Mouse (Mus musculus): Measurements from ENCODE around the gene Hist1h2bq. TPM values are rescaled to one million over a fixed set of nuclear protein-coding genes. Genes with fewer than 3 reads are reported as not detected.

Gene Hist1h2bq
- 37.1 and 59.1 TPM in 2 replicates for polyA plus RNA-seq (2012; rRNA removed)

DNA sequence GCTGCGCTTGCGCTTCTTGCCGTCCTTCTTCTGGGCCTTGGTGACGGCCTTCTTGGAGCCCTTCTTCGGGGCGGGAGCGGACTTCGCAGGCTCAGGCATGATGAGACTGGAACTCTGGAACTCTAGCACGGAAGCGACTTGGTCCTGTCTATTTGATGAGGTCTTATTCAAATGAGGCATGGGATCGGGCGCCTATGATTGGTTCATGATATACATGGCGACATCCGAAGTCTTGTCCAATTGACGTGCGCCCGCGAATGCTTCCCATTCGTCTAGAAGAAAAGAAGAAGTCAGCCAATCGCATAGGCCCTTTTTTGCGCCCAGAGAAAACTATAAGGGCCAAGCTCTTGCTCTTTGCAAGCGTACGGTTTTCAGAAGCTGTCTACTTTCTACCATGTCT lies at the start of gene Hist1h2bq, which contains the start of gene Hist1h2ao:
Gene Hist1h2bq (minus strand): TSS at position 125 of the 400 bp plus-strand sequence.
Gene Hist1h2ao (plus strand): TSS at position 393 of the 400 bp plus-strand sequence.

DNA sequence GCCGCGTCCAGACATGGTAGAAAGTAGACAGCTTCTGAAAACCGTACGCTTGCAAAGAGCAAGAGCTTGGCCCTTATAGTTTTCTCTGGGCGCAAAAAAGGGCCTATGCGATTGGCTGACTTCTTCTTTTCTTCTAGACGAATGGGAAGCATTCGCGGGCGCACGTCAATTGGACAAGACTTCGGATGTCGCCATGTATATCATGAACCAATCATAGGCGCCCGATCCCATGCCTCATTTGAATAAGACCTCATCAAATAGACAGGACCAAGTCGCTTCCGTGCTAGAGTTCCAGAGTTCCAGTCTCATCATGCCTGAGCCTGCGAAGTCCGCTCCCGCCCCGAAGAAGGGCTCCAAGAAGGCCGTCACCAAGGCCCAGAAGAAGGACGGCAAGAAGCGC lies 23.5 kb upstream of the Hist1h2bq start, which contains the start of the genes Hist1h2ap and Hist1h2br:
Gene Hist1h2ap (minus strand): TSS at position 47 of the 400 bp plus-strand sequence.
Gene Hist1h2br (plus strand): TSS at position 283 of the 400 bp plus-strand sequence.

DNA sequence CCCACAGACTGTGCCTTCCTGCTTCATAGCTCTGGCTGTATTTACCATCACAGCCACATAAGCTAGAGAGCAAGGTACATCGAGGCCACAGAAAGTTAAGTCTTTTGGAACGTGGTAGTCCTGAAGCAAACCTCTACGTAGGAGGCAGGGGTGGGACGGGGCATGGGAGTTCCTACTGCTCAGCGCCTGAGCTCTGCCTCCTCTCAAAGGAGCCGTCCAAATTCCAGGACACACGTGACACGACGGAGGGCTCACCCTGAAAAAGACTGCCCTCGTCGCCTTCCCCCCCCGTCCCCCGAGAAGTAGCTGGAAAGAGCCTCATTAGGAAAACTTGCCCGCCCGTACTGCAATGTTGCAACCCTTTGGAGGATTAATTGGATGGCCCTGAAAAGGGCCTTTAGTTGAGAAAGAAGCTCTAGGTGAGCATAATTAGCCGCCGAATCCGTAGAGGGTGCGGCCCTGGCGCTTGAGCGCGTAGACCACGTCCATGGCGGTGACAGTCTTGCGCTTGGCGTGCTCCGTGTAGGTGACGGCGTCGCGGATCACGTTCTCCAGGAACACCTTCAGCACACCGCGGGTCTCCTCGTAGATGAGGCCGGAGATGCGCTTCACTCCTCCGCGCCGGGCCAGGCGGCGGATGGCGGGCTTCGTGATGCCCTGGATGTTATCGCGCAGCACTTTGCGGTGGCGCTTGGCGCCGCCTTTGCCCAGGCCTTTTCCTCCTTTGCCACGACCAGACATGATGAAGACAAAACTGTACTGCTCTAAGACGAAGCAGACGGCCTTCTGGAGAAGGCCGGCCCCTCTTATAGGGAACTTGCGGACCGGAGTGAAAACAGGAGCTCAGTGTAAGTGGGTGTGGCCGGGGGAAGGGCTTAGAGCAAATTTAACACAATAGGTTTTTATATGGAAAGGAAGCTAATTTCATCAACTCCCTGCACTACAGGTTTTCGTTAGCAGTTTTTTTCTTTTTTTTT lies 21.7 kb upstream of the Hist1h2bq start, which contains the start of gene Hist1h4n:
Gene Hist1h4n (minus strand): TSS at position 779 of the 977 bp plus-strand sequence.

DNA sequence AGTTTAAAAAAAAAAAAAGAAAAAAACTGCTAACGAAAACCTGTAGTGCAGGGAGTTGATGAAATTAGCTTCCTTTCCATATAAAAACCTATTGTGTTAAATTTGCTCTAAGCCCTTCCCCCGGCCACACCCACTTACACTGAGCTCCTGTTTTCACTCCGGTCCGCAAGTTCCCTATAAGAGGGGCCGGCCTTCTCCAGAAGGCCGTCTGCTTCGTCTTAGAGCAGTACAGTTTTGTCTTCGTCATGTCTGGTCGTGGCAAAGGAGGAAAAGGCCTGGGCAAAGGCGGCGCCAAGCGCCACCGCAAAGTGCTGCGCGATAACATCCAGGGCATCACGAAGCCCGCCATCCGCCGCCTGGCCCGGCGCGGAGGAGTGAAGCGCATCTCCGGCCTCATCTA lies 1.5 kb upstream of the Hist1h2bq start, which contains the start of gene Hist1h4m:
Gene Hist1h4m (plus strand): TSS at position 208 of the 400 bp plus-strand sequence.

DNA sequence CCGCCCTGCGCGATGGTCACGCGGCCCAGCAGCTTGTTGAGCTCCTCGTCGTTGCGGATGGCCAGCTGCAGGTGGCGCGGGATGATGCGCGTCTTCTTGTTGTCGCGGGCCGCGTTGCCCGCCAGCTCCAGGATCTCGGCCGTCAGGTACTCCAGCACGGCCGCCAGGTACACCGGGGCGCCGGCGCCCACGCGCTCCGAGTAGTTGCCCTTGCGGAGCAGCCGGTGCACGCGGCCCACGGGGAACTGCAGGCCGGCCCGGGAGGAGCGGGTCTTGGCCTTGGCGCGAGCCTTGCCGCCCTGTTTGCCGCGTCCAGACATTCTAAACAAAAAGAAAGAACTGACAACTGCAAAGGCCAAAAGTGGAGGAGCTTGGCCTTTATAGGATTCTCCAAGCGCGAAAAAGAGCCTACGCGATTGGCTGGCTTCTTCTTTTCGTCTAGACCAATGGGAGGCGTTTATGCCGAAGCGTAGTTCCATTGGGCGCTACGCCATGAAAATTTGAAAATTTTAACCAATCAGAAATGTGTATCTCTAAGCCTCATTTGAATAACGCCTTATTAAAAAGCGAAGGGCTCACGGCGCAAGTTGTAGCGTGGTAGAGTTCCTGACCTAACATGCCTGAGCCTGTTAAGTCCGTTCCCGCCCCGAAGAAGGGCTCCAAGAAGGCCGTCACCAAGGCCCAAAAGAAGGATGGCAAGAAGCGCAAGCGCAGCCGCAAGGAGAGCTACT lies 22.9 kb downstream of the Hist1h2bq start, which contains the start of the genes Hist1h2an and Hist1h2bp:
Gene Hist1h2an (minus strand): TSS at position 320 of the 731 bp plus-strand sequence.
Gene Hist1h2bp (plus strand): TSS at position 563 of the 731 bp plus-strand sequence.

DNA sequence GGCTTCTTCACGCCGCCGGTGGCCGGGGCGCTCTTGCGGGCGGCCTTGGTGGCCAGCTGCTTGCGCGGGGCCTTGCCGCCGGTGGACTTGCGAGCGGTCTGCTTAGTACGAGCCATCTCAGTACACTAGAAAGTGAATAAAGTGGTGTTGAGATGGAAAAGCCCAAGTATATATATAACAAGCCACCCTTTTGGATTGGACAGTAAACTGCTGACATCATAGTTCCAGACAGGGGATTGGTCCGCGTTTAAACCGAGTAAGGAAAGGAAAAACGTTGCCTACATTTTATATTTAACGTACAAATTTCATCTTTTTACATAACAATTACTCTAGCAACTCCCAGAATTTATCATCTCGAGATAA lies 26.8 kb downstream of the Hist1h2bq start, which contains the start of gene Hist1h3i:
Gene Hist1h3i (minus strand): TSS at position 116 of the 363 bp plus-strand sequence.

DNA sequence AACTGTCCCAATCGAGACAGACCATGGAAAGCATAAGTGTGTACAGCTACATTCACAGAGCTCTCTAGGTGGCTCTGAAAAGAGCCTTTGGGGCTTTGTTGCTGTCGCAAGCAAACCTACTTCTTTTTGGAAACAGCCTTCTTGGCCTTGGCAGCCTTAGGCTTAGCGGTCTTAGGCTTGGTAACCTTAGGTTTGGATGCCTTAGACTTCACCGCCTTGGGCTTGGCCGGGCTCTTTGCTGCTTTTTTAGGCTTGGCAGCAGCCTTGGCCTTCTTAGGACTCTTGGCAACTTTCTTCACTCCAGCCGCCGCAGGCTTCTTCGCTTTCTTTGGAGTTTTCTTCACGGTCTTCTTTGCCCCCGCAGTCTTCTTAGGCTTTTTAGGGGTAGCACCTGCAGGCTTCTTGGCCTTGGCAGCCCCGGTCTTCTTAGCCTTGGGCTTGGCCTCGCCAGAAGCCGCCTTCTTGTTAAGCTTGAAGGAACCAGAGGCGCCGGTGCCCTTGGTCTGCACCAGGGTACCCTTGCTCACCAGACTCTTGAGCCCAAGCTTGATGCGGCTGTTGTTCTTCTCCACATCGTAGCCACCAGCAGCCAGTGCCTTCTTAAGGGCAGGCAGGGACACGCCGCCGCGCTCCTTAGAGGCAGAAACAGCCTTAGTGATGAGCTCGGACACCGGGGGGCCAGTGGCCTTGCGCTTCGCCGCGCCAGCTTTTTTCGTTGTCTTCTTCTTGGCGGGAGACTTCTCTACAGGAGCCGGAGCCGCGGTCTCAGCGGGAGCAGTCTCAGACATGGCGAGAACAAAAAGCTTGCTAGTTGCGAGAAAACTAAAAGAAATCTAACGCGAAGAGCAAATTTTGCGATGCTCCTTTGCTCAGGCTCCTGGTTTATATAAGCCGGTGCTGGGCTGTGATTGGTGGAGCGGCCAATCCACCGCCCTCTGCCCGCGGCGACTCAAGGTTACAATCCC lies 29.9 kb downstream of the Hist1h2bq start, which contains the start of gene Hist1h1b:
Gene Hist1h1b (minus strand): TSS at position 859 of the 965 bp plus-strand sequence.

Other genes starting within 250 kb of the Hist1h2bq start
- not detected in 2 replicates for gene Olfr1364, start 228.4 kb downstream of the Hist1h2bq start, polyA plus RNA-seq (2012; rRNA removed)
- gene Olfr1362, start 196.2 kb downstream of the Hist1h2bq start, polyA plus RNA-seq (2012; rRNA removed): not detected in 2 replicates
- not detected in 2 replicates for gene Olfr11, start 167.7 kb downstream of the Hist1h2bq start, polyA plus RNA-seq (2012; rRNA removed)
- not detected in 2 replicates for gene Olfr1361, start 146.8 kb downstream of the Hist1h2bq start, polyA plus RNA-seq (2012; rRNA removed)
- not detected in 2 replicates for gene Olfr1360, start 132.8 kb downstream of the Hist1h2bq start, polyA plus RNA-seq (2012; rRNA removed)
- not detected in 2 replicates for gene Olfr1359, start 112.1 kb downstream of the Hist1h2bq start, polyA plus RNA-seq (2012; rRNA removed)
- gene Hist1h2bl, start 94.1 kb downstream of the Hist1h2bq start, polyA plus RNA-seq (2012; rRNA removed): 11.8 and 13.4 TPM in 2 replicates
- 41.0 and 55.3 TPM in 2 replicates for gene Hist1h2ai, start 93.8 kb downstream of the Hist1h2bq start, polyA plus RNA-seq (2012; rRNA removed)
- 40.1 and 49.5 TPM in 2 replicates for gene Hist1h3h, start 92.5 kb downstream of the Hist1h2bq start, polyA plus RNA-seq (2012; rRNA removed)
- gene Hist1h2bm, start 88.2 kb downstream of the Hist1h2bq start, polyA plus RNA-seq (2012; rRNA removed): 4.6 and 5.2 TPM in 2 replicates
- gene Hist1h4j, start 75.1 kb downstream of the Hist1h2bq start, polyA plus RNA-seq (2012; rRNA removed): 5.3 and 7.1 TPM in 2 replicates
- gene Hist1h4k, start 59.7 kb downstream of the Hist1h2bq start, polyA plus RNA-seq (2012; rRNA removed): 39.5 and 42.9 TPM in 2 replicates
- 30.4 and 31.0 TPM in 2 replicates for gene Hist1h2ak, start 56.4 kb downstream of the Hist1h2bq start, polyA plus RNA-seq (2012; rRNA removed)
- gene Hist1h2bn, start 56.1 kb downstream of the Hist1h2bq start, polyA plus RNA-seq (2012; rRNA removed): 12.9 and 14.9 TPM in 2 replicates
- gene Hist1h1b, start 29.6 kb downstream of the Hist1h2bq start, polyA plus RNA-seq (2012; rRNA removed): 1.4 and 1.5 TPM in 2 replicates
- 48.3 and 58.4 TPM in 2 replicates for gene Hist1h3i, start 26.8 kb downstream of the Hist1h2bq start, polyA plus RNA-seq (2012; rRNA removed)
- 15.5 and 20.4 TPM in 2 replicates for gene Hist1h2an, start 23.0 kb downstream of the Hist1h2bq start, polyA plus RNA-seq (2012; rRNA removed)
- 0.66 and 3.2 TPM in 2 replicates for gene Hist1h2bp, start 22.7 kb downstream of the Hist1h2bq start, polyA plus RNA-seq (2012; rRNA removed)
- gene Hist1h2ao, start 268 bp upstream of the Hist1h2bq start, polyA plus RNA-seq (2012; rRNA removed): not detected in 2 replicates
- not detected in 2 replicates for gene Hist1h4m, start 1.5 kb upstream of the Hist1h2bq start, polyA plus RNA-seq (2012; rRNA removed)
- gene Hist1h4n, start 22.0 kb upstream of the Hist1h2bq start, polyA plus RNA-seq (2012; rRNA removed): 47.6 and 53.6 TPM in 2 replicates
- gene Hist1h2ap, start 23.3 kb upstream of the Hist1h2bq start, polyA plus RNA-seq (2012; rRNA removed): 577 and 675 TPM in 2 replicates
- 32.1 and 54.0 TPM in 2 replicates for gene Hist1h2br, start 23.5 kb upstream of the Hist1h2bq start, polyA plus RNA-seq (2012; rRNA removed)
- 0.06 and 0.16 TPM in 2 replicates for gene Zfp184, start 134.9 kb upstream of the Hist1h2bq start, polyA plus RNA-seq (2012; rRNA removed)
- not detected in 2 replicates for gene Pom121l2, start 171.0 kb upstream of the Hist1h2bq start, polyA plus RNA-seq (2012; rRNA removed)
- 1.2 and 1.6 TPM in 2 replicates for gene Prss16, start 199.5 kb upstream of the Hist1h2bq start, polyA plus RNA-seq (2012; rRNA removed)
- gene Hist1h2ah, start 225.4 kb upstream of the Hist1h2bq start, polyA plus RNA-seq (2012; rRNA removed): 37.2 and 61.6 TPM in 2 replicates
- gene Hist1h2bk, start 225.7 kb upstream of the Hist1h2bq start, polyA plus RNA-seq (2012; rRNA removed): 27.3 and 32.1 TPM in 2 replicates
- gene Hist1h4i, start 231.2 kb upstream of the Hist1h2bq start, polyA plus RNA-seq (2012; rRNA removed): 12.2 and 15.0 TPM in 2 replicates
- 7.1 and 13.4 TPM in 2 replicates for gene Hist1h2ag, start 232.7 kb upstream of the Hist1h2bq start, polyA plus RNA-seq (2012; rRNA removed)
- gene Hist1h2bj, start 233.0 kb upstream of the Hist1h2bq start, polyA plus RNA-seq (2012; rRNA removed): 14.1 and 15.9 TPM in 2 replicates

Measured in colon, adult 2 months (tissue).